Mouse (Mus musculus): ENCODE data around the gene Vmn2r57. TPM values are rescaled to one million over a fixed set of nuclear protein-coding genes. Genes with fewer than 3 reads are reported as not detected.

Vmn2r57 gene
- 0.47 TPM for polyA plus RNA-seq (2014; fragmentation: Illumina TruSeq; extraction: RNeasy Lipid Tissue Mini Kit (QIAGEN cat#74804); ENCODE audit: low read depth, low replicate concordance)

GRCm38 (mm10) chr7:41448596-41448995, at the start of gene Vmn2r57:
Vmn2r57 (minus strand) TSS chr7:41448696.

GRCm38 (mm10) chr7:41393048-41393971, 55.2 kb downstream of the Vmn2r57 start, which contains the start of gene AI987944:
AI987944 (minus strand) TSS chr7:41393379.

Other genes starting within 250 kb of the Vmn2r57 start
- gene AI987944, start 55.3 kb downstream of the Vmn2r57 start, polyA plus RNA-seq (2014; fragmentation: Illumina TruSeq; extraction: RNeasy Lipid Tissue Mini Kit (QIAGEN cat#74804); ENCODE audit: low read depth, low replicate concordance): 12.9 TPM
- 0.16 TPM for gene Gm20449, start 50.7 kb upstream of the Vmn2r57 start, polyA plus RNA-seq (2014; fragmentation: Illumina TruSeq; extraction: RNeasy Lipid Tissue Mini Kit (QIAGEN cat#74804); ENCODE audit: low read depth, low replicate concordance)
- 5.2 TPM for gene AW146154, start 51.2 kb upstream of the Vmn2r57 start, polyA plus RNA-seq (2014; fragmentation: Illumina TruSeq; extraction: RNeasy Lipid Tissue Mini Kit (QIAGEN cat#74804); ENCODE audit: low read depth, low replicate concordance)
- gene Gm6871, start 125.0 kb upstream of the Vmn2r57 start, polyA plus RNA-seq (2014; fragmentation: Illumina TruSeq; extraction: RNeasy Lipid Tissue Mini Kit (QIAGEN cat#74804); ENCODE audit: low read depth, low replicate concordance): not detected
- gene 2610021A01Rik, start 150.5 kb upstream of the Vmn2r57 start, polyA plus RNA-seq (2014; fragmentation: Illumina TruSeq; extraction: RNeasy Lipid Tissue Mini Kit (QIAGEN cat#74804); ENCODE audit: low read depth, low replicate concordance): 7.7 TPM
- gene Zfp788, start 184.5 kb upstream of the Vmn2r57 start, polyA plus RNA-seq (2014; fragmentation: Illumina TruSeq; extraction: RNeasy Lipid Tissue Mini Kit (QIAGEN cat#74804); ENCODE audit: low read depth, low replicate concordance): 7.9 TPM